Mouse (Mus musculus): Measurements from ENCODE around the gene Ptx3.

The Ptx3 gene

DNA sequence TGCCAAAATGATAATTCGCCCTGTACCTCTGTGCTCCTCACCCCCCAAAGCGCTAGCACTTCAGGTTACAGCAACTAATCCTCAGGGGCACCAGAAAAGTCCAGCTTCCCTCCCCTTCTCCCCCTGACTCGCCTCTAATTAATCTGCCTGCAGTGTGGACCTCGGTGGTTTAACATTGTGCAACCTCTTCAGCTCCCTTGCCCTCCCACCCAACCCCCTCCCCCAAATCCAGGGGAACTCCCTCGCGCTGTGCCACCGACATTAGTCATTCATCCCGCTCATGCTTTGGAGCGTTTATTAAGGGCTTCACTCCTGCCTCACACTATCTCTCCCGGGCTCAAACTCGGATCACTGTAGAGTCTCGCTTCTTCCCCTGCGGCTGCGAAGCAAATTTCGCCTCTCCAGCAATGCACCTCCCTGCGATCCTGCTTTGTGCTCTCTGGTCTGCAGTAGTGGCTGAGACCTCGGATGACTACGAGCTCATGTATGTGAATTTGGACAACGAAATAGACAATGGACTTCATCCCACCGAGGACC lies at the start of gene Ptx3:
TSS of gene Ptx3 (plus strand) at position 256 of the 537 bp plus-strand sequence.
- no peak for DNase-seq (ENCODE audit: low spot score)

DNA sequence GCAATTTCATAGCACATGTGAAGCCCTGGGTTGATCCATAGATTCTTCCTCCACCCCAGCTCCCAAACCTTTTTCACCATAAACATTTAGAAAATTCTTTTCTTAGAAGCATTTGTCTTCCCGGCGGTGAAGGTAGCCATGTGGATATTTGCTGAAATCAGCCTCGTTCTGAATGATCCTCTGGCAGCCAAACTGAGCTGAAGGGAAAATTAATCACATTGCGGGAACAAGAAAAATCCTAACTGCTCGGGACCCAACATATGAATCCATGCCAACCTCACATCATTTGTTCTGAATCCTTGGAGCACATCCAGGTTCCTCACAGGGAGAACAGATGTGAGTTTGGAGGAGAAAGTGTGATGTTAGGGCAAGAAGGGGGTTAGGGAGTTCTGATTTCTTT lies 46.8 kb upstream of the Ptx3 start:
- no peak for DNase-seq (ENCODE audit: low spot score)

DNA sequence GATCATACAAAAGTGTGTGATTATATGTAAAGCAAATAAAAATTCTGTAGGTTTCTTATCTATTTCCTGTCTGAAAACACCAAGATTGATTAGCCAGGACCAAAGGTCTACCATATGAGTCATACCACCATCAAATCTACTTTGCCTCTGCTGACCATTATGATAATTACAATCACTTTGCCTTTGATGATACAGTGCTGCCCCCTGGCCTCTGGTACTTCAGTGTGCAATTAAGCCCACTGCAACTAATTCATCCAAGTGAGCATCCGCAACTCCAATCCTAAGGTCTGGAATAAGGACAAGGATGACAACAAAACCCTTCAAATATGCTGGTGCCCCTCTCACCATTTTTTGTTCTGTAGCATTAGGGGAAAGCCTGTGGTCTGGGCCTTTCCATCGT lies 40.1 kb upstream of the Ptx3 start:
- no peak for DNase-seq (ENCODE audit: low spot score)

DNA sequence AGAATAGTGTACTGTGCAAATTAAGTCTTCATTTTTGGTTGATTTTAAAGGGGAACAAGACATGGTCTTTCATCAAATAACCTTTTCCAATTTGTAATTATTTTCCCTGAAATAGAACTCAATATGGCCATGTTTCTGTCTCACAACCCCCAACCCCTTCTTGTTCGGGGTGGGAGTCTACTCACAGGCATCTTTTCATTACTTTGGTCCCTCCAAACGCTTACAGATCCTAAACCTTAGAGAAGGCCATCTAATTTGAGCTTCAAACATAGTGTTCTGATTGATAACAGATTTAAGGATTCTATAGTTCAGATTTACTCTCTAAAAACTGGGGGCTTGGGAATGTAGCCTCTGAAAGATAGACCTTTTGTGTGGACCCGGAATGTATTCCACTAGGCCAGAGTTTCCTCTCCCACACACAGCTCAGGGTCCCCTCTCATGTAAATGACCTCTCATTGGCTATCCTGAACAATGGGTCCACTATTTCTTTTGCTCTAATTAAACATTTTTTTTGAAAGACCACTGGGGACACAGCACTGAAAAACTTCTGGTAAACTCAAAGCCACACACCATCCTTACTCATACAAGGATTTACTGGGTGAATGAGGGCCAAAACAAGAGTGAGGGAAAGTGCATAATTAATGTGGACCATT lies 25.7 kb upstream of the Ptx3 start:
- no peak for DNase-seq (ENCODE audit: low spot score)

DNA sequence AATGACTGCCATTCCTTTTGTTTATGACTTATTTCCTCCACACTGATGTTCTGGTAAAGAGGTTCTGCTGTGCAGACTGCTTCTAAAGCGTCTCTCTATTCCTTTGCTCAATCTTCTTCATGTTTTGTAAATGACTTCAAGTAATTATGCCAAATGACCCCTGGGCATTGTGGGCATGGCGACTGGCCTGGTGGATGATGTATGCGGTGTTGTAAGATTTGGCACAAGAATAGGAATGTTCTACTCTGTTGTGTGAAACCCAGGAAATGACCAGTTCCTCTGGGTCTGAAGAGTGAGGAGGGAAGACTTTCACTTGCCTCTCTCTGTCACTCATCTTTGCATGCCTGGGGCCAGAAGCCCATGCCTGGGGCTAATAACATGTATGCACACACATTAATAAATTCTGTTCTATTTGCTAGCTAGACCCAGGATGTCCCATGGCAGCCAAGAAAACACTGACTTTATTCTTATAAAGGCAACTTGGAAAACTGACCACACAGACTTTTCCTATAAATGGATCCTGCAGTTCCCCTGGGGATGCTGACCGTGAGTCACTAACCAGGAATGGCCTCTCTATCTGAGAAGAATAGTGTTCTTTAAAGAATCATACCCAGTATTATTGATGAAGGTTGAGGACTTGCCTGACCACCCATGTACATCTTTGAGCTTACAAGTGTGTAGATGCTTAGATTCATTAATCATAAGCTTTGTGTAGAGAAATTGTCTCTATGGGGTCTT lies 10.7 kb upstream of the Ptx3 start:
- DNase-seq (ENCODE audit: low spot score): no peak

DNA sequence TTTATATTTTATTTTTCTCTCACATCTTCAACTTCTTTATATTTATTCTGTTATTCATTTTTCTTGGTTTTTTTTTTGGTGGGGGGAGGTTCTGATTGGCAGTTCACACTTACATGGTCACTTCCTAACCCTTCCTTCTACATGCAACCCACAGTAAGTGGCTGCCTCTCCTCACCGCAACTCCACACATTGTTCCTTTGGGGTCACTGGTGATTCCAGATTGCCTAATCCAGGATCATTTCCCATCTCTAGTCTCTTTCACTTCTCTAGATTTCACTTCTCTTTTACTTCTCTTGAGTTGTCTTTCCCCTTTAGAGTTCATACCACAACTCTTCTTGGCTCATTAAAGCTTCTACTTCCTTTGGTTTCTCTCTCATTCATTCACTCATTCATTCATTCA lies 6.2 kb upstream of the Ptx3 start:
- DNase-seq (ENCODE audit: low spot score): no peak

DNA sequence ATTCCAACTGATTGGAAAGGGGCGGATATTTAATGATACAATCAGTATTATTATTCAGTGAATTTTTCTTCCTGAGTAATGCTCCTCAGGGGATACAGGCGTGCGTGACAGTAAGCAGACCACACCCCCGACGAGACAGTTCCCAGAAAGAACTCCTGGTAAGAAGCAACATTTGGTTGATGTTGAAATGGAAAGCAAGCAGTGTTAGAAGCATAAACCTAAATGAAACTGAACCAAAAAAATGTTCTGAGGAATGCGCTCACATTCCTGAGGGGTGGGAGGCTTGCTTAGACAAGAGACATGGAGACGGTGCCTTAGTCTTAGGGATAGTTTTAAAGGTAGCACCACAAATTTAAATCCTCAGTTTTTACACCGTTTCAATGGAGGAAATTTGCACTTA lies 4.0 kb upstream of the Ptx3 start:
- no peak for DNase-seq (ENCODE audit: low spot score)

DNA sequence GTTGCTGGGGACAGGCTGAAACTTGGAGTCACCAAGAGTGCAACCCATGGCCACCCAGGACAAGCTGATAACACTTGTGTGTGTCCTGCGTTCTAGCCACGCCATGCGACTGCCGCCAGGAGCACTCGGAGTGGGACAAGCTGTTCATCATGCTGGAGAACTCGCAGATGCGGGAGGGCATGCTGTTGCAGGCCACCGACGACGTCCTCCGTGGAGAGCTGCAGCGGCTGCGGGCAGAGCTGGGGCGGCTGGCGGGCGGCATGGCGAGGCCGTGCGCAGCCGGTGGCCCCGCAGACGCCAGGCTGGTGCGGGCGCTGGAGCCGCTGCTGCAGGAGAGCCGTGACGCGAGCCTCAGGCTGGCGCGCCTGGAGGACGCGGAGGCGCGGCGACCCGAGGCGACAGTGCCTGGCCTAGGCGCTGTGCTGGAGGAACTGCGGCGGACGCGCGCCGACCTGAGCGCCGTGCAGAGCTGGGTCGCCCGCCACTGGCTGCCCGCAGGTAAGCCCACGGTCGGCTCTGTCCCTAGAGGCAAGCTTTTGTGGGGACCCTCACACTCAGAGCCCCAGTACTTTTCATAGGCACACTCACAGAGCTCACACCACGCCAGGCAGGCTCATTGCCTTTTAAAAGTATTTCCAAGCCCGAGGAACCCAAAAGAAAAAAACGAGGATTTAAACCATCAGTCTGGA lies 988 bp downstream of the Ptx3 start:
- peak; percentile 7 for DNase-seq (ENCODE audit: low spot score)

DNA sequence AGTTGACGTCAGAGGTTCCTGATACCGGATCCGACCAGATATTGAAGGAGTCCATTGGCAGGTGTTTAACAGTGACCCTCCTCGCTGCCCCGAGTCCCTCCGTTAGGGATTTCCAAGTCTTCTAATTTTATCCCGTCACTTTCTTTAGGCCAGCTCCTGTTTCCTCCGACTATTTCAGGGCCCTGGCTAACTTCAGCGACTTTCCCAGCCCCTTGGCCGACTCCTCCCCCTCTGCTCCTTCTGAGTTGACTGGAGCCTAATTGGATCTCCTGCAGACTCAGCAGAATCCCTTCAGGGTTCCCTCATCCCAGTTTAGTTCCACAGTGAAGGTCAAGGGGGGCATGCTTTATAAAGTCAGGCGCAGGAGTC lies 1.5 kb downstream of the Ptx3 start:
- DNase-seq (ENCODE audit: low spot score): no peak

DNA sequence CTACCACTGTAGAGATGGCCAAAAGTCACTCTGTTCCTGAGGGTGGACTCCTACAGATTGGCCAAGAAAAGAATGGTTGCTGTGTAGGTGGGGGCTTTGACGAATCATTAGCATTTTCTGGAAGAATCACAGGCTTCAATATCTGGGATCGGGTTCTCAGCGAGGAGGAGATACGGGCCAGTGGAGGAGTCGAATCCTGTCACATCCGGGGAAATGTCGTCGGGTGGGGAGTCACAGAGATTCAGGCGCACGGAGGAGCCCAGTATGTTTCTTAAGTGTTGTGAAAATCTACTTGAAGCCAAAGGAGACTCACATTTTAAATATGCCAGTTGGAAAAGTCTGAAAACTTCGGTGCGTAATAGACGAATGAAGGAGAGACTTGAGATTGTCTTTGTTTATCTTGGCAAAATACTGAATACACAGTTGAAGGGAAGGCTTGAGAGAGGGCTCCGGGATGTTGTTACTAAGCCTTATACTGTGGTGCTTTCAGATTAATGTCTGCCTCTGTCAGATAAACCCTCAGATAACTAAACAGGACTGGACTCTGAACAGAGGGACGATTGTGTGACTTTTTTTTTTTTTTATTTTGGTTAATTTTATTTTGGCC lies 5.3 kb downstream of the Ptx3 start:
- no peak for DNase-seq (ENCODE audit: low spot score)

DNA sequence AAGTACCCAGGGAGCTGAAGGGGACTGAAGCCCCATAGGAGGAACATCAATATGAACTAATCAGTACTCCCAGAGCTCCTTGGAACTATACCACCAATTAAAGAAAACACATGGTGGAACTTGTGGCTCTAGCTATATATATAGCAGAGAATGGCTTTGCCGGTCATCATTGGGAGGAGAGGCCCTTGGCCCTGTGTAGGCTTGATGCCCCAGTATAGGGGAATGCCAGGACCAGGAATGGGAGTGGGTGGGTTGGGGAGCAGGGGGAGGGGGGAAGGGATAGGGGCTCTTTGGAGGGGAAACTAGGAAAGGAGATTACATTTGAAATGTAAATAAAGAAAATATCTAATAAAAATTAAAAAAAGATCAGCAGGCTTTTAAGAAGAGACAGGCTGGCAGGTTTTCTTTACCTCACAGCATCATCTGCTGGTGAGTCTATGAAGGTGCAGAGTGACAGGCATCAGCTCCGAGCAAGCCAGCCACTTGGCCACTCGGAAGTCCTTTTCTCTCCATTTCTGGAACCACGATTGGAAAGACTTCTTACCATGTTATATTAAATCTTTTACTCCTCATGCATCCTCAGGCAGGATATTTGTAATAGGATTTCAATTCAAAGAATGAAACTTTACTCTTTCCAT lies 16.6 kb downstream of the Ptx3 start:
- DNase-seq (ENCODE audit: low spot score): peak; percentile 8

DNA sequence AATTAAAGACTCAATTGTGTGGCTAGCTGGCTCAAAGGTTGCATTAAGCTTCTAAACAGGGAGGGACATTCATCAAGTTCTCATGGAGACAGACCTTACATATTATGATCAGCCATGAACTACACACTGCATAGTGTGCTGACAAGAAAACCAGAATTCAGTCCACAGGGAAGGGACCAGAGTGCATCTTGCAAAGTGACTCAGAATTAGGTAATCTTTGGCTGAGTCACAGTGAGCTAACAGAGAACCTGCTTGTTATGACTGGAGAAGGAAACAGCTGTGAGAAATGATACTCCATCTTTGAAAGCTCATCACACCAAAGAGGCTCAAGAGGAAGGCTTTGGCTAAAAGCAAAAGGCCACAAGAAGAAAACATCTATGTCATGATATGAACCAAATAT lies 20.8 kb downstream of the Ptx3 start:
- no peak for DNase-seq (ENCODE audit: low spot score)

DNA sequence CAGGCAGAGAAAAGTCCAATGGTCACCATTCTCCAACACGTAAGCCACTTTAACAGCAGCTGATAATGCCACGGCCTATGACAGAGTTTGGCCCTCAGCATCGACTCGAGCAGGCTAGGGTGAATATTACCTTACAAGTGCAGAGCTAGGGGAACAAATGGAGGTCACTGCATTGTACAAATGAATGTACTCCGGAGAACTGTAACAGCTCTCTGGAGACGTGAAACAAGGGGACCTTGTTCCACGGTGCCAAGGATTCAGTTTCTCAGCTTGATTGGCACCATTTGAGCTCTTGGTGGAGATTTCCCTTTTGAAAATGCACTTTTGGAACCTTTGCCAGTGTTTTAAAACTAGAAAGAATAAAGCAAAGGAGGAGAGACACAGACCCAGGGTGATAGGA lies 32.1 kb downstream of the Ptx3 start:
- no peak for DNase-seq (ENCODE audit: low spot score)

DNA sequence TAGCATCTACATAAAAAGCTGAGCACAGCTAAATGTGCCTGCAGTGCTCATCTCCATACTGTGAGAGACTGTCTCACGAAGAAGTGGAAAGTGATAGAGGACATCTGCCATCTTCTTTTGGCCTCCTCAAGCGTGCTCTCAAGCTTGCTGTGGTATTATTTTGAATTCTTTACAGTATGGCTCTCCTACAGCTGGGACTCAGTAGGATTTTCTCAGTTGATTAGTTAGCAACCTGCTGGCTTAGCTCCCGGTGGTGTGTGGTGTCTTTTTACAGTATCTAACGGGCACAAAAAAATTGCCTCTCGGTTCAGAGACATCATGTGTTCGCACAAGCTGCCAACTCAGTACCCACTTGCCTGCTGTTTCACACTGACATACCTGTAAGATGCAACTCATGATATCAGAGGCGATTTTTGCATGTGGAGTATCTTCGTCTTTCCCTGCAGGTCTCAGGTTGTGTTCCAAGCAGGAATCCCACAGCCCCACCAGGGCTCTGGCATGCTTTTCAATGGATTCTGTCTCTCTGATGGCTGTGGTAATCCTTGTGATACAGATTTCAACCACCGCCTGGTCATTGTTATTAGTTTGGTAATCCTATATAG lies 34.9 kb downstream of the Ptx3 start:
- no peak for DNase-seq (ENCODE audit: low spot score)

DNA sequence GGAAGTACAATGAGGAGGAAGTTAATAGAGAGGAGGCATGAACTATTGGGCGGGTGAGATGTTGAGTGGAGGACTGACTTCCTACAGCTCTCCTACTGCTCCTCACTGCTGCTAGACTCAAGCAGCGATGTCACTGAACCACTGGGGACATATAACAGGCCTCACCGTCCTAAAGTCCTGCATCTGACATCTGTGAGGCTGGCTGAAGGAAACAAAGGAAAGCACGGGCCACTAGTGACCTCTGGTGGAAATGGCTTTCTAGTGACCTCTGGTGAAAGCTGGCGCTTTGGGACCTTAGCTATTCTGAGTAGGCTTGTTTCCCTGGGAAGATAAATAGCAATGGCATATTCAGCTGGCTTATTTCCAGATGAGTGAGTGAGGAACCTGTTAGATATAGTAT lies 42.6 kb downstream of the Ptx3 start:
- DNase-seq (ENCODE audit: low spot score): no peak

DNA sequence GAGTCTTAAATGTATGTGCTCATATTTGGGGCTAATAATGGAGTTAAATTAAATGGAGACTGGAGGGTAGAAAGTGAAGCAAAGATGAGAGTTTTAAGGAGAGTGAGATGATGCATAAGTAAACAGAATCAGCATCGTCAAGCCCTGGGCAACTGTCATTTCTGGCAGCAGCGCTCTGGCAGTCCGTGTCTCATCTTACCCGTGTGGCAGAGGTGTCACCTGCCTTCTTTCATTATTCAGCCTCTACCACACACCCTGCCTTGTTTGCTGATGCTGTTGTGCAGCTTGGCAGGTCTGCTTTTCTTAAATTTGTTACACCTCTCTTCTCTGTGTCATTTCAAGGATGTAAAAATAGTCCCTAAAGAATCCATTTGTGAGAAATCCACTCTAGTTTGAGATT lies 43.6 kb downstream of the Ptx3 start:
- DNase-seq (ENCODE audit: low spot score): no peak
